Mouse (Mus musculus): ENCODE results near the gene Gm136.

Gene Gm136

GRCm38 (mm10) chr4:34708127-34708526 lies 47.9 kb downstream of the Gm136 start:
- no peak for DNase-seq (ENCODE audit: low spot score)

DNA sequence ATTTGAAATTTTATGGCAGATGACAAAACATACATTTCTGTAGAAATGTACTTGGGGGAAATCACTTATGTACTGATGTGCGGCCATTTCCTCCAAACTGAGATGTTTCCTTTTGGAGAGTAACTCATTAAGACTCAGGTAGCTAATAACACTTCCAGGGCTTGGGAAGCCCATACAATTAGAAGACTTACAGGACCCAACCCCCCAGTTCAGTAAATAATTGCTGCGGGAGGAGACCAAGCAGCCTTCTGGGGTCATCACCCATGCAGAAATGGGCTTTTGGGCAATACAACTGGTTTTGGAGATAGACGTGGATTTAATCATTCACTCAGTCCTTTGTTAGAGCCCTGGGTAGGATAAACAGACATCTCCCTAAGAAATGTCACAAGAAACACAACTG lies 48.8 kb downstream of the Gm136 start:
- no peak for DNase-seq (ENCODE audit: low spot score)

- DNase-seq (ENCODE audit: low spot score): no peak
Observed at GRCm38 (mm10) chr4:34703029-34703428, 53.0 kb downstream of the Gm136 start.

GRCm38 (mm10) chr4:34702231-34702630 lies 53.8 kb downstream of the Gm136 start:
- no peak for DNase-seq (ENCODE audit: low spot score)

DNA sequence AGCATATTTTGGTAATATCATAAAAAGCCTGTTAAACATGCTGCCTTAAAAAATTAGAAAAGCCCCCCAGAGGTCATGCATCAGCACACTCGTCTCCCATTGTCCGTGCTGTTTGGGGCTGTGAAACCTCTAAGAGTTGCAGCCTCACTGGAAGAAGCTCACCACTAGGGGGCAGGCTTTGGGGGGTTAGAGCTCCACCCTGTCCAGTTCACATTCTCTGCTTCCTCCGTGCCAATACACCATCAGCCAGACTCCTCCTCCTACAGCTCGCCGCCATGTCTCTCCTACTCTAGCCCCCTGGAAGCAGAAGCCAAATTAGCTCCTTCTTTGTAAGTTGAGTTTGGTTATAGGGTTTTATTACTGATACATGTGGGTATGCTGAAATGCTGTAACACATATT lies 54.5 kb downstream of the Gm136 start:
- DNase-seq (ENCODE audit: low spot score): peak; percentile 81

Data from testis, postnatal 14 days (tissue).